Mouse (Mus musculus): ENCODE data around the gene Trappc6b. TPM values are rescaled to one million over a fixed set of nuclear protein-coding genes. Genes with fewer than 3 reads are reported as not detected.

Trappc6b gene
- total and polyA plus RNA-seq, 3 experiments, result 45.9 to 75.3 TPM; not detected in 1

GRCm38 (mm10) chr12:59066448-59067077 is 5.3 kb upstream of the Trappc6b start, which contains the start of gene Pnn (continued):
- TF ChIP-seq MEF2A (IDR thresholded peaks at IDR 0.05; ENCODE audit: extremely low read depth, insufficient replicate concordance, low read depth, low read length, poor library complexity, severe bottlenecking), result no peak
- no peak; the same call in 1 of the 2 replicates for TF ChIP-seq KAT2A (conservative IDR thresholded peaks at IDR 0.05; ENCODE audit: low read depth, low read length)
- TF ChIP-seq UBTF (IDR thresholded peaks at IDR 0.05; ENCODE audit: borderline replicate concordance, insufficient read depth, low read depth, low read length), result no peak
- TF ChIP-seq MAZ (IDR thresholded peaks at IDR 0.05; ENCODE audit: low read depth, low read length), result no peak
- no peak for TF ChIP-seq BHLHE40 (IDR thresholded peaks at IDR 0.05; ENCODE audit: borderline replicate concordance, low read depth, low read length)
- TF ChIP-seq ZMIZ1 (IDR thresholded peaks at IDR 0.05; ENCODE audit: low read depth, low read length), result peak; percentile 93; the same call in 1 of the 2 replicates
- peak; percentile 72; the same call in 1 of the 2 replicates for TF ChIP-seq TBP (IDR thresholded peaks at IDR 0.05; ENCODE audit: low read depth, low read length)
- TF ChIP-seq TCF12 (IDR thresholded peaks at IDR 0.05; ENCODE audit: low read depth, low read length), result peak; percentile 68
- TF ChIP-seq JUND (IDR thresholded peaks at IDR 0.05; ENCODE audit: low read depth, low read length), result no peak
- TF ChIP-seq EP300 (IDR thresholded peaks at IDR 0.05; ENCODE audit: low read depth in 1 of 2, low read length in 2 of 2), result peak in 1 of 2 experiments; percentile 31; a peak in 2 of 4 replicates
- TF ChIP-seq NRF1 (IDR thresholded peaks at IDR 0.05; ENCODE audit: insufficient read depth, low read depth, low read length, poor library complexity, severe bottlenecking), result peak; percentile 86
- peak; percentile 86 for TF ChIP-seq HCFC1 (IDR thresholded peaks at IDR 0.05; ENCODE audit: low read depth, low read length)
- no peak for TF ChIP-seq RAD21 (IDR thresholded peaks at IDR 0.05; ENCODE audit: low read depth, low read length)
- TF ChIP-seq CHD2 (IDR thresholded peaks at IDR 0.05; ENCODE audit: low read length), result no peak
- peak; percentile 93 for TF ChIP-seq ELF1 (IDR thresholded peaks at IDR 0.05; ENCODE audit: low read depth, low read length)
- TF ChIP-seq CHD1 (IDR thresholded peaks at IDR 0.05; ENCODE audit: low read depth, low read length), result peak; percentile 93; the same call in 1 of the 2 replicates
- peak; percentile 80 for TF ChIP-seq POLR2AphosphoS2 (IDR thresholded peaks at IDR 0.05; ENCODE audit: low read length)
- TF ChIP-seq RCOR1 (IDR thresholded peaks at IDR 0.05; ENCODE audit: low read depth, low read length), result 0 out of 2 replicates have a peak, but pooled peaks have one; percentile 22

GRCm38 (mm10) chr12:59065776-59066175 is 4.5 kb upstream of the Trappc6b start:
- H3K4me1 ChIP-seq (ENCODE audit: control insufficient read depth in 1 of 2, insufficient read depth in 2 of 2, low read length in 2 of 2), result peaks cover 3 to 11% of the 10 kb centered on the region in 2 experiments; a peak in 2 of 4 replicates
- H3K79me2 ChIP-seq (ENCODE audit: control insufficient read depth, insufficient read depth, low read length, poor library complexity), result peaks cover 29% of the 10 kb centered on the region
- H3K27me3 ChIP-seq (ENCODE audit: control insufficient read depth in 1 of 2, insufficient read depth in 2 of 2, low read length in 2 of 2), result no peaks in the 10 kb centered on the region
- no peak for DNase-seq (ENCODE audit: low read depth, low spot score)
- H3K27ac ChIP-seq (ENCODE audit: control insufficient read depth, low read depth, low read length), result peak overlapping the region; percentile 100
- H3K36me3 ChIP-seq (ENCODE audit: control insufficient read depth in 1 of 2, insufficient read depth in 2 of 2, low read length in 2 of 2), result peaks cover 24 to 26% of the 10 kb centered on the region in 2 experiments
- peak overlapping the region; percentile 81 for H3K9ac ChIP-seq (ENCODE audit: control insufficient read depth, low read depth, low read length, poor library complexity, severe bottlenecking)
- H3K4me3 ChIP-seq (ENCODE audit: control insufficient read depth in 1 of 2, insufficient read depth in 1 of 2, low read depth in 2 of 2, low read length in 2 of 2), result peak overlapping the region; percentile 64 to 78
- TF ChIP-seq EP300 (IDR thresholded peaks at IDR 0.05; ENCODE audit: low read depth in 1 of 2, low read length in 2 of 2), result peak; percentile 66 to 79
- no peak for TF ChIP-seq RCOR1 (IDR thresholded peaks at IDR 0.05; ENCODE audit: low read depth, low read length)
- peak; percentile 15; the same call in 1 of the 2 replicates for TF ChIP-seq BHLHE40 (IDR thresholded peaks at IDR 0.05; ENCODE audit: borderline replicate concordance, low read depth, low read length)
- TF ChIP-seq ETS1 (IDR thresholded peaks at IDR 0.05; ENCODE audit: low read depth, low read length), result peak; percentile 73
- peak; percentile 89 for TF ChIP-seq GATA1 (IDR thresholded peaks at IDR 0.05; ENCODE audit: low read depth, low read length)
- peak; percentile 66 for TF ChIP-seq TCF12 (IDR thresholded peaks at IDR 0.05; ENCODE audit: low read depth, low read length)
- TF ChIP-seq MXI1 (IDR thresholded peaks at IDR 0.05; ENCODE audit: low read depth, low read length), result peak; percentile 37; the same call in 1 of the 2 replicates
- 0 out of 2 replicates have a peak, but pooled peaks have one; percentile 25 for TF ChIP-seq MAZ (IDR thresholded peaks at IDR 0.05; ENCODE audit: low read depth, low read length)
- no peak for TF ChIP-seq MAFK (IDR thresholded peaks at IDR 0.05; ENCODE audit: borderline replicate concordance, low read depth, low read length)
- no peaks in the 10 kb centered on the region for H3K9me3 ChIP-seq (replicated peaks; ENCODE audit: insufficient read depth, low read length)
